Comparison of ENCODE assay signal across 30 mouse cellular contexts in the genomic region with DNA sequence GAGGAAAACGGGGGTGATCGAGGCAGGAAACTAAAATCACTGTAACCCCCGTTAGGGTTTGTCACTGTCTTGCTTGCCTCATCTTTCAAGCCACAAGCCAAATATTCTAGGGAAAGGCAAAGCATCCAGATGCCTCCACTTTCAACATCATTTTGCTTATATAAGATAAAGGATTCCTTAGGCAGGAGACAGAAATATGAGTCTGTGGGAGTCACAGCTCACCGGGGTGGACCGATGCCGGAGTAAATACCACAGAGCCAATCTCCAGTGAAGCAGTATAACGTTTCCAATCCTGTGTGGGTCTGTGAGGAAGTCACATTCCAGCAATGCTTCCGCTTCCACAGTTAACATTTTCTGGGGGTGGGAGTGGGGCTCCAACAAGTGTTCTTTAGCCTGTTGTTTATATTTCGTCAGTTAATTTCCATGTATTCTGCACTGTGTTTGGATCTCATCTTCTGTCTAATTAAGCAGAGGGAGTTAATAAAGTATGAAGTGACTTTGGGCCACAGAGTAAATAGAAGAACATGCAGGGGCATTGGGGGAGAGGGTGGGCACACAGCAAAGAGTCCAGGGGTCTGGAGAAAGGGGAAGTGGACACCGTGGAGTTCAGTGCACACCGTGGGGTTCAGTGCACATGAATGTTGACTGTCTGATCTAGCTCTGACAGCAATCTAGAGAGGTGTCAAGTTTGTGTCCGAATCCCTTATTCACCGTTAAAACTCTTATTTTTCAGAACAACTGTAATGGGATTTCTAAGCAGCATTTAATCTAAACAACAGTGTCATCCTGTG.
DNase-seq lines count a peak whose midpoint lies in the region; ATAC-seq and TF ChIP-seq lines count a peak whose summit lies in the region.
"Had no signal": no experiment of that assay in that cellular context is flagged by ENCODE, and none has a peak within 500 bp of the region (broad histone marks: within the 10 kb centered on the region; RNA-seq: fewer than 3 reads in every experiment).

No protein-coding gene starts in this region.

- H3K27me3 ChIP-seq in kidney, postnatal 0 days (ENCODE audit: insufficient read depth, low read length): no peaks in the 10 kb centered on the region
- no peaks in the 10 kb centered on the region for H3K27me3 ChIP-seq in embryonic facial prominence, embryonic 11.5 days (ENCODE audit: control insufficient read depth, insufficient read depth, low read length)
- H3K27me3 ChIP-seq: forebrain, embryonic 13.5 days; hindbrain, embryonic 13.5 days; limb, embryonic 13.5 days; megakaryocyte, embryonic 14.5 days; midbrain, embryonic 13.5 days; neural tube, embryonic 13.5 days had no signal

- no peaks in the 10 kb centered on the region for H3K9me3 ChIP-seq in kidney, postnatal 0 days (replicated peaks; ENCODE audit: low read length)
- H3K9me3 ChIP-seq in embryonic facial prominence, embryonic 11.5 days (replicated peaks; ENCODE audit: control insufficient read depth, low read length): no peaks in the 10 kb centered on the region
- H3K9me3 ChIP-seq: forebrain, embryonic 13.5 days; hindbrain, embryonic 13.5 days; limb, embryonic 13.5 days; midbrain, embryonic 13.5 days; neural tube, embryonic 13.5 days had no signal

- no peak for TF ChIP-seq CTCF in kidney, postnatal 0 days (IDR thresholded peaks at IDR 0.05; ENCODE audit: low read depth)

- no peaks in the 10 kb centered on the region for H3K36me3 ChIP-seq in kidney, postnatal 0 days (ENCODE audit: insufficient read depth, low read length)
- H3K36me3 ChIP-seq in embryonic facial prominence, embryonic 11.5 days (replicated peaks; ENCODE audit: control insufficient read depth, insufficient read depth, low read depth, low read length): no peaks in the 10 kb centered on the region
- H3K36me3 ChIP-seq: G1E; hindbrain, embryonic 13.5 days; limb, embryonic 13.5 days; midbrain, embryonic 13.5 days; neural tube, embryonic 13.5 days had no signal

- 31% methylated on average over 13 of the region's 13 CpGs for WGBS in kidney, postnatal 0 days
- WGBS in embryonic facial prominence, embryonic 11.5 days: 74% methylated on average over 13 of the region's 13 CpGs

- no peak overlapping the region for H3K4me3 ChIP-seq in kidney, postnatal 0 days (replicated peaks; ENCODE audit: low read depth, low read length)
- no peak overlapping the region for H3K4me3 ChIP-seq in embryonic facial prominence, embryonic 11.5 days (ENCODE audit: low read depth, low read length)
- H3K4me3 ChIP-seq: forebrain, embryonic 13.5 days; gastrocnemius, adult 2 months; hindbrain, embryonic 13.5 days; limb, embryonic 13.5 days; megakaryocyte, embryonic 14.5 days; midbrain, embryonic 13.5 days; neural tube, embryonic 13.5 days had no signal

- ATAC-seq in kidney, postnatal 0 days (replicated peaks; ENCODE audit: low FRiP score, low read depth): peak; percentile 47
- ATAC-seq in embryonic facial prominence, embryonic 11.5 days (replicated peaks; ENCODE audit: insufficient number of reproducible peaks, low FRiP score, low TSS enrichment, low read depth): no peak
- ATAC-seq: forebrain, embryonic 13.5 days; intestine, embryonic 16.5 days; midbrain, embryonic 13.5 days had no signal

- H3K4me2 ChIP-seq in kidney, postnatal 0 days (ENCODE audit: low read length): no peak overlapping the region
- H3K4me2 ChIP-seq in embryonic facial prominence, embryonic 11.5 days (ENCODE audit: low read depth, low read length): no peak overlapping the region
- H3K4me2 ChIP-seq: forebrain, embryonic 13.5 days; heart, embryonic 11.5 days; hindbrain, embryonic 13.5 days; limb, embryonic 13.5 days; liver, embryonic 11.5 days; midbrain, embryonic 13.5 days; neural tube, embryonic 13.5 days had no signal

- H3K27ac ChIP-seq in kidney, postnatal 0 days: no peak overlapping the region; the same call in 1 of the 2 replicates
- no peak overlapping the region for H3K27ac ChIP-seq in embryonic facial prominence, embryonic 11.5 days (replicated peaks; ENCODE audit: low read depth, low read length)
- H3K27ac ChIP-seq: forebrain, embryonic 13.5 days; gastrocnemius, adult 2 months; hindbrain, embryonic 13.5 days; limb, embryonic 13.5 days; midbrain, embryonic 13.5 days; neural tube, embryonic 13.5 days had no signal

- peak; percentile 33 for DNase-seq in heart, adult 11 months
- DNase-seq in heart, adult 18-20 months: no peak
- peak; percentile 85 for DNase-seq in kidney, postnatal 0 days (ENCODE audit: low spot score)
- DNase-seq in kidney, postnatal 36 days: no peak
- DNase-seq in retina, embryonic 14.5 days (ENCODE audit: low spot score): peak; percentile 25
- no peak for DNase-seq in retina, postnatal 1 day
- DNase-seq in embryonic facial prominence, embryonic 11.5 days (ENCODE audit: low spot score): peak; percentile 3
- no peak for DNase-seq in layer of hippocampus, postnatal 10 days (ENCODE audit: low spot score in 2 of 2)
- DNase-seq: adrenal gland, postnatal 14 days; cerebellum, adult 11-12 months; cerebellum, postnatal 10 days; gastrocnemius, adult 2 months; heart, postnatal 4 days; kidney, postnatal 14 days; layer of hippocampus, adult 9-11 months; lung, postnatal 36 days; right cerebral cortex, postnatal 25 days; spleen, adult 18-20 months; thymus, adult 2 months; thymus, postnatal 36 days had no signal

- H3K4me1 ChIP-seq in kidney, postnatal 0 days (replicated peaks; ENCODE audit: insufficient read depth, low read length): 0 out of 2 replicates have a peak, but pooled peaks cover 6% of the 10 kb centered on the region
- no peaks in the 10 kb centered on the region for H3K4me1 ChIP-seq in embryonic facial prominence, embryonic 11.5 days (ENCODE audit: control insufficient read depth, insufficient read depth, low read length)
- H3K4me1 ChIP-seq: forebrain, embryonic 13.5 days; limb, embryonic 13.5 days; megakaryocyte, embryonic 14.5 days; midbrain, embryonic 13.5 days; neural tube, embryonic 13.5 days had no signal

- H3K9ac ChIP-seq in kidney, postnatal 0 days (ENCODE audit: low read depth, low read length): no peak overlapping the region
- no peak overlapping the region for H3K9ac ChIP-seq in embryonic facial prominence, embryonic 11.5 days (replicated peaks; ENCODE audit: low read length)
- H3K9ac ChIP-seq: forebrain, embryonic 13.5 days; hindbrain, embryonic 13.5 days; limb, embryonic 13.5 days; midbrain, embryonic 13.5 days; neural tube, embryonic 13.5 days had no signal

Comparison
In these comparisons a context has a peak if more than half of its experiments do, and no peak if none do; other contexts are left out.
1. DNase-seq: peak in heart, adult 11 months (single experiment), kidney, postnatal 0 days (single experiment), retina, embryonic 14.5 days (single experiment) and embryonic facial prominence, embryonic 11.5 days (single experiment); none in heart, adult 18-20 months (0 of 2), kidney, postnatal 36 days (0 of 2), retina, postnatal 1 day (single experiment) and layer of hippocampus, postnatal 10 days (0 of 2).